Mouse (Mus musculus) CH12.LX (cell line): ENCODE measurements around the gene Hes1.

Experiments
- CHD1 ChIP-seq: IDR thresholded peaks from 2 replicates; pipeline ENCODE4 v1.6.1; 2012; ENCODE audit warnings: low read depth, low read length, improper control_type of control experiment, inconsistent platforms
- CHD2 ChIP-seq: IDR thresholded peaks from 2 replicates; pipeline ENCODE4 v1.6.1; 2011; ENCODE audit warnings: low read length, improper control_type of control experiment
- CTCF ChIP-seq, 2 experiments: IDR thresholded peaks in 1 of 2; conservative IDR thresholded peaks in 1 of 2; 2 replicates each; pipeline ENCODE4 v1.5.1; 2011 to 2012; ENCODE audit warnings: low read depth in 2 of 2, low read length in 2 of 2, improper control_type of control experiment in 1 of 2, inconsistent platforms in 1 of 2, mild to moderate bottlenecking in 1 of 2, moderate library complexity in 1 of 2
- HCFC1 ChIP-seq: IDR thresholded peaks from 2 replicates; pipeline ENCODE4 v1.6.1; 2012; ENCODE audit warnings: low read depth, mild to moderate bottlenecking, inconsistent platforms, low read length, improper control_type of control experiment
- MAFK ChIP-seq: IDR thresholded peaks from 2 replicates; pipeline ENCODE4 v1.6.1; 2011; ENCODE audit warnings: low read length, improper control_type of control experiment; ENCODE audit not compliant: insufficient replicate concordance
- NELFE ChIP-seq: IDR thresholded peaks from 2 replicates; pipeline ENCODE4 v1.6.1; 2011; ENCODE audit warnings: low read depth, low read length, improper control_type of control experiment
- POLR2A ChIP-seq: IDR thresholded peaks from 2 replicates; pipeline ENCODE4 v1.6.1; 2011; ENCODE audit warnings: low read depth, mild to moderate bottlenecking, improper control_type of control experiment, low read length
- SIN3A ChIP-seq: IDR thresholded peaks from 2 replicates; pipeline ENCODE4 v1.6.1; 2012; ENCODE audit warnings: low read length, improper control_type of control experiment, inconsistent platforms
- TCF12 ChIP-seq: IDR thresholded peaks from 2 replicates; pipeline ENCODE4 v1.6.1; 2014; ENCODE audit warnings: low read depth, mild to moderate bottlenecking, inconsistent platforms, low read length, improper control_type of control experiment
- ZC3H11A ChIP-seq: IDR thresholded peaks from 2 replicates; pipeline ENCODE4 v1.6.1; 2012; ENCODE audit warnings: low read depth, mild to moderate bottlenecking, inconsistent platforms, low read length, improper control_type of control experiment
- ZMIZ1 ChIP-seq: IDR thresholded peaks from 2 replicates; pipeline ENCODE4 v1.6.1; 2012; ENCODE audit warnings: low read depth, mild to moderate bottlenecking, inconsistent platforms, low read length, improper control_type of control experiment
- ZNF384 ChIP-seq: IDR thresholded peaks from 2 replicates; pipeline ENCODE4 v1.6.1; 2012; ENCODE audit warnings: low read depth, low read length, improper control_type of control experiment, inconsistent platforms

- TF ChIP-seq MAFK (no peak), ZMIZ1 (no peak), SIN3A (no peak), ZC3H11A (no peak), TCF12 (no peak), POLR2A (no peak), NELFE (no peak), CTCF (conservative IDR thresholded peaks at IDR 0.05 in 1 of 2, IDR thresholded peaks at IDR 0.05 in 1 of 2; ENCODE audit: low read depth in 2 of 2, low read length in 2 of 2) (no peak), ZNF384 (no peak), CHD1 (no peak), CHD2 (no peak), HCFC1 (no peak)
Observed at GRCm38 (mm10) chr16:30052271-30052670, 11.9 kb upstream of the Hes1 start.
